Mouse (Mus musculus) B cell, adult 62 days (primary cell): ENCODE data around the gene 4930550L24Rik. TPM values are rescaled to one million over a fixed set of nuclear protein-coding genes. Genes with fewer than 3 reads are reported as not detected.

Source experiments
- total RNA-seq: library from RNA; stranded (reverse); gene quantifications from 4 replicates; pipeline ENCODE4 v1.2.4, GENCODE M21; 2023

Gene 4930550L24Rik
- total RNA-seq, result not detected in 4 replicates

GRCm38 (mm10) chrX:58909060-58909459 is at the start of gene 4930550L24Rik:
Gene 4930550L24Rik, plus strand, starts transcription at chrX:58909360.

